Comparison of ENCODE assay signal across 8 mouse cellular contexts in genomic region chr2:173000921-173001320, GRCm38 (mm10). TPM values are rescaled to one million over a fixed set of nuclear protein-coding genes. Genes with fewer than 3 reads are reported as not detected.
DNase-seq lines count a peak whose midpoint lies in the region; ATAC-seq and TF ChIP-seq lines count a peak whose summit lies in the region.

No protein-coding gene starts in this region.

- H3K36me3 ChIP-seq in heart, embryonic 12.5 days = peaks cover 41% of the 10 kb centered on the region
- peaks cover 44% of the 10 kb centered on the region for H3K36me3 ChIP-seq in E14TG2a.4 (ENCODE audit: insufficient read depth, low read length)
- peaks cover 49% of the 10 kb centered on the region for H3K36me3 ChIP-seq in erythroblast, embryonic 14.5 days (ENCODE audit: control insufficient read depth)
- H3K36me3 ChIP-seq in limb, embryonic 13.5 days = peaks cover 45% of the 10 kb centered on the region
- peaks cover 21% of the 10 kb centered on the region; the same call in 1 of the 2 replicates for H3K36me3 ChIP-seq in stomach, embryonic 16.5 days (ENCODE audit: control insufficient read depth, insufficient read depth, low read length)

- H3K4me1 ChIP-seq in heart, embryonic 12.5 days (replicated peaks) = peaks cover 15% of the 10 kb centered on the region
- H3K4me1 ChIP-seq in E14TG2a.4 (replicated peaks; ENCODE audit: low read depth, low read length) = peaks cover 50% of the 10 kb centered on the region
- H3K4me1 ChIP-seq in erythroblast, embryonic 14.5 days (ENCODE audit: control insufficient read depth) = peaks cover 46% of the 10 kb centered on the region
- peaks cover 18% of the 10 kb centered on the region for H3K4me1 ChIP-seq in limb, embryonic 13.5 days
- peaks cover 13% of the 10 kb centered on the region for H3K4me1 ChIP-seq in stomach, embryonic 16.5 days (ENCODE audit: control insufficient read depth, insufficient read depth, low read length)

- H3K9me3 ChIP-seq in heart, embryonic 12.5 days (replicated peaks) = no peaks in the 10 kb centered on the region
- no peaks in the 10 kb centered on the region for H3K9me3 ChIP-seq in E14TG2a.4 (ENCODE audit: low read length)
- no peaks in the 10 kb centered on the region for H3K9me3 ChIP-seq in erythroblast, embryonic 14.5 days (ENCODE audit: control insufficient read depth, low read length)
- no peaks in the 10 kb centered on the region for H3K9me3 ChIP-seq in limb, embryonic 13.5 days
- H3K9me3 ChIP-seq in stomach, embryonic 16.5 days (replicated peaks; ENCODE audit: control insufficient read depth, low read length) = no peaks in the 10 kb centered on the region

- H3K27me3 ChIP-seq in heart, embryonic 12.5 days (replicated peaks) = peaks cover 6% of the 10 kb centered on the region; the same call in 1 of the 2 replicates
- no peaks in the 10 kb centered on the region for H3K27me3 ChIP-seq in E14TG2a.4 (ENCODE audit: insufficient read depth, low read length)
- no peaks in the 10 kb centered on the region for H3K27me3 ChIP-seq in erythroblast, embryonic 14.5 days (ENCODE audit: control insufficient read depth)
- H3K27me3 ChIP-seq in limb, embryonic 13.5 days = peaks cover 7% of the 10 kb centered on the region; the same call in 1 of the 2 replicates
- H3K27me3 ChIP-seq in stomach, embryonic 16.5 days (ENCODE audit: control insufficient read depth, insufficient read depth, low read length) = no peaks in the 10 kb centered on the region

- TF ChIP-seq CTCF in E14TG2a.4 (conservative IDR thresholded peaks at IDR 0.05; ENCODE audit: low read length) = no peak

- peak overlapping the region; percentile 97 for H3K4me2 ChIP-seq in heart, embryonic 12.5 days
- H3K4me2 ChIP-seq in limb, embryonic 13.5 days (replicated peaks) = peak overlapping the region; percentile 93
- peak overlapping the region; percentile 83 for H3K4me2 ChIP-seq in stomach, embryonic 16.5 days (ENCODE audit: low read depth, low read length)

- H3K27ac ChIP-seq in heart, embryonic 12.5 days (ENCODE audit: poor library complexity, severe bottlenecking) = peak overlapping the region; percentile 91
- H3K27ac ChIP-seq in limb, embryonic 13.5 days = no peak overlapping the region; the same call in 1 of the 2 replicates
- peak overlapping the region; percentile 78 for H3K27ac ChIP-seq in stomach, embryonic 16.5 days (ENCODE audit: low read length)

- H3K9ac ChIP-seq in heart, embryonic 12.5 days = peak overlapping the region; percentile 92
- H3K9ac ChIP-seq in limb, embryonic 13.5 days = peak overlapping the region; percentile 95
- peak overlapping the region; percentile 85 for H3K9ac ChIP-seq in stomach, embryonic 16.5 days (ENCODE audit: low read length)

- H3K4me3 ChIP-seq in heart, embryonic 12.5 days = peak overlapping the region; percentile 79
- peak overlapping the region; percentile 90 for H3K4me3 ChIP-seq in E14TG2a.4 (replicated peaks; ENCODE audit: low read length)
- peak overlapping the region; percentile 88 for H3K4me3 ChIP-seq in erythroblast, embryonic 14.5 days (replicated peaks)
- H3K4me3 ChIP-seq in limb, embryonic 13.5 days = peak overlapping the region; percentile 95
- H3K4me3 ChIP-seq in stomach, embryonic 16.5 days (replicated peaks; ENCODE audit: low read length) = peak overlapping the region; percentile 69

- DNase-seq in heart, adult 9 months (ENCODE audit: low spot score in 2 of 2) = no peak
- DNase-seq in adrenal gland, adult (ENCODE audit: inconsistent age in 2 of 2, low spot score in 1 of 2) = no peak
- DNase-seq in urinary bladder, adult 2 months (ENCODE audit: low spot score) = no peak

- no peak for ATAC-seq in heart, embryonic 12.5 days (ENCODE audit: insufficient number of reproducible peaks, low FRiP score)
- ATAC-seq in limb, embryonic 13.5 days (ENCODE audit: low FRiP score, low read depth) = no peak
- ATAC-seq in stomach, embryonic 16.5 days (ENCODE audit: insufficient read depth, low FRiP score) = no peak

- WGBS in heart, embryonic 12.5 days = 18% methylated on average over 8 of the region's 8 CpGs
- 24% methylated on average over 8 of the region's 8 CpGs for WGBS in limb, embryonic 13.5 days
- 15% methylated on average over 8 of the region's 8 CpGs for WGBS in stomach, embryonic 16.5 days

RNA-seq across cellular contexts. Expression of gene Rae1, which starts 1.0 kb away (rescaled TPM):
- polyA plus RNA-seq in heart, embryonic 12.5 days (2016; fragmentation: Nextera tagmentation; extraction: Ambion mirVana) = 102 and 103 TPM in 2 replicates
- 3.4 and 3.7 TPM in 2 replicates for polyA plus RNA-seq in erythroblast, embryonic 14.5 days (2012)
- 148 and 155 TPM in 2 replicates for polyA plus RNA-seq in limb, embryonic 13.5 days (2015; fragmentation: Nextera tagmentation; extraction: Ambion mirVana)
- 102 TPM in 2 replicates for polyA plus RNA-seq in stomach, embryonic 16.5 days (2015; fragmentation: Nextera tagmentation; extraction: Ambion mirVana)
- polyA plus RNA-seq in urinary bladder, adult 2 months (2012; rRNA removed) = 51.7 and 64.4 TPM in 2 replicates

RNA-seq across cellular contexts. Expression of gene Rbm38, which starts 19.4 kb away (rescaled TPM):
- polyA plus RNA-seq in heart, embryonic 12.5 days (2016; fragmentation: Nextera tagmentation; extraction: Ambion mirVana) = 146 and 147 TPM in 2 replicates
- polyA plus RNA-seq in erythroblast, embryonic 14.5 days (2012) = 548 and 594 TPM in 2 replicates
- 28.3 and 29.0 TPM in 2 replicates for polyA plus RNA-seq in limb, embryonic 13.5 days (2015; fragmentation: Nextera tagmentation; extraction: Ambion mirVana)
- polyA plus RNA-seq in stomach, embryonic 16.5 days (2015; fragmentation: Nextera tagmentation; extraction: Ambion mirVana) = 43.9 and 49.5 TPM in 2 replicates
- polyA plus RNA-seq in urinary bladder, adult 2 months (2012; rRNA removed) = 72.9 and 109 TPM in 2 replicates

RNA-seq across cellular contexts. Expression of gene Spo11, which starts 23.4 kb away (rescaled TPM):
- polyA plus RNA-seq in heart, embryonic 12.5 days (2016; fragmentation: Nextera tagmentation; extraction: Ambion mirVana) = 0.26 and 0.30 TPM in 2 replicates
- 0.02 TPM in 1 of 2 replicates, not detected in the other for polyA plus RNA-seq in erythroblast, embryonic 14.5 days (2012)
- 1.4 and 1.5 TPM in 2 replicates for polyA plus RNA-seq in limb, embryonic 13.5 days (2015; fragmentation: Nextera tagmentation; extraction: Ambion mirVana)
- 0.44 and 0.86 TPM in 2 replicates for polyA plus RNA-seq in stomach, embryonic 16.5 days (2015; fragmentation: Nextera tagmentation; extraction: Ambion mirVana)
- polyA plus RNA-seq in urinary bladder, adult 2 months (2012; rRNA removed) = 0.31 and 0.61 TPM in 2 replicates

Comparison
In these comparisons a context has a peak if more than half of its experiments do, and no peak if none do; other contexts are left out.
1. RNA of gene Rae1, which starts 1.0 kb away (polyA plus RNA-seq): 148 to 155 TPM in limb, embryonic 13.5 days, 102 to 103 TPM in heart, embryonic 12.5 days, 102 TPM in stomach, embryonic 16.5 days and 51.7 to 64.4 TPM in urinary bladder, adult 2 months; 3.4 to 3.7 TPM in erythroblast, embryonic 14.5 days; every median in the first group is over 10 times any median in the second.
2. Peak in every context shown above with its lines, with median percentiles within 50 percentile points of each other: H3K4me2 ChIP-seq, H3K4me3 ChIP-seq and H3K9ac ChIP-seq.